Mouse (Mus musculus): ENCODE measurements at regions not wholly inside any gene's neighbourhood (a gene's known extent, or its start where the extent isn't known, plus 50 kb on each side); places are given as distances from the start of the nearest gene placed in this dataset.

GRCm38 (mm10) chr10:124250004-124250403 lies 986.2 kb downstream of the Fam19a2 start:
- no peak overlapping the region for H3K4me3 ChIP-seq (ENCODE audit: low read depth, low read length)
- no peak overlapping the region for H3K27ac ChIP-seq (replicated peaks; ENCODE audit: low read depth, low read length)
- no peaks in the 10 kb centered on the region for H3K4me1 ChIP-seq (ENCODE audit: control insufficient read depth, insufficient read depth, low read length)
- no peak for DNase-seq (ENCODE audit: low spot score)
- no peaks in the 10 kb centered on the region for H3K27me3 ChIP-seq (ENCODE audit: control insufficient read depth, insufficient read depth, low read length)
- 80% methylated on average over 4 of the region's 4 CpGs for WGBS
- ATAC-seq (ENCODE audit: insufficient number of reproducible peaks, low FRiP score, low TSS enrichment, low read depth): no peak
- H3K4me2 ChIP-seq (ENCODE audit: low read depth, severe bottlenecking): no peak overlapping the region
- no peaks in the 10 kb centered on the region for H3K36me3 ChIP-seq (ENCODE audit: control insufficient read depth, insufficient read depth, low read length)
- no peak overlapping the region for H3K9ac ChIP-seq (ENCODE audit: low read length)
- no peaks in the 10 kb centered on the region for H3K9me3 ChIP-seq (ENCODE audit: control insufficient read depth, low read length)

- DNase-seq (ENCODE audit: low spot score): peak; percentile 31
- H3K27ac ChIP-seq (replicated peaks; ENCODE audit: low read depth, low read length): no peak overlapping the region
- H3K9me3 ChIP-seq (ENCODE audit: control insufficient read depth, low read length): no peaks in the 10 kb centered on the region
- H3K4me2 ChIP-seq (ENCODE audit: low read depth, severe bottlenecking): peak overlapping the region; percentile 10; the same call in 1 of the 2 replicates
- no peaks in the 10 kb centered on the region for H3K4me1 ChIP-seq (ENCODE audit: control insufficient read depth, insufficient read depth, low read length)
- H3K4me3 ChIP-seq (ENCODE audit: low read depth, low read length): no peak overlapping the region
- no peak overlapping the region for H3K9ac ChIP-seq (ENCODE audit: low read length)
- 67% methylated on average over 18 of the region's 18 CpGs for WGBS
- ATAC-seq (ENCODE audit: insufficient number of reproducible peaks, low FRiP score, low TSS enrichment, low read depth): no peak
- H3K27me3 ChIP-seq (ENCODE audit: control insufficient read depth, insufficient read depth, low read length): no peaks in the 10 kb centered on the region
- no peaks in the 10 kb centered on the region for H3K36me3 ChIP-seq (ENCODE audit: control insufficient read depth, insufficient read depth, low read length)
These were observed 1024.7 kb downstream of the Fam19a2 start for GRCm38 (mm10) chr10:124288301-124288995.

GRCm38 (mm10) chr10:124297198-124297677 lies 1033.4 kb downstream of the Fam19a2 start:
- H3K9me3 ChIP-seq (ENCODE audit: control insufficient read depth, low read length): no peaks in the 10 kb centered on the region
- no peak overlapping the region for H3K4me3 ChIP-seq (ENCODE audit: low read depth, low read length)
- H3K27me3 ChIP-seq (ENCODE audit: control insufficient read depth, insufficient read depth, low read length): no peaks in the 10 kb centered on the region
- no peak overlapping the region for H3K9ac ChIP-seq (ENCODE audit: low read length)
- H3K27ac ChIP-seq (replicated peaks; ENCODE audit: low read depth, low read length): no peak overlapping the region
- 92% methylated on average over 2 of the region's 2 CpGs for WGBS
- no peaks in the 10 kb centered on the region for H3K36me3 ChIP-seq (ENCODE audit: control insufficient read depth, insufficient read depth, low read length)
- ATAC-seq (ENCODE audit: insufficient number of reproducible peaks, low FRiP score, low TSS enrichment, low read depth): no peak
- no peak for DNase-seq (ENCODE audit: low spot score)
- no peak overlapping the region for H3K4me2 ChIP-seq (ENCODE audit: low read depth, severe bottlenecking)
- H3K4me1 ChIP-seq (ENCODE audit: control insufficient read depth, insufficient read depth, low read length): no peaks in the 10 kb centered on the region

- 81% methylated on average over 1 of the region's 1 CpGs for WGBS
- no peak for ATAC-seq (ENCODE audit: insufficient number of reproducible peaks, low FRiP score, low TSS enrichment, low read depth)
- Histone ChIP-seq H3K36me3 (ENCODE audit: control insufficient read depth, insufficient read depth, low read length) (no peaks in the 10 kb centered on the region), H3K27me3 (ENCODE audit: control insufficient read depth, insufficient read depth, low read length) (no peaks in the 10 kb centered on the region), H3K4me1 (ENCODE audit: control insufficient read depth, insufficient read depth, low read length) (no peaks in the 10 kb centered on the region), H3K4me2 (ENCODE audit: low read depth, severe bottlenecking) (no peak overlapping the region), H3K27ac (replicated peaks; ENCODE audit: low read depth, low read length) (no peak overlapping the region), H3K9me3 (ENCODE audit: control insufficient read depth, low read length) (no peaks in the 10 kb centered on the region), H3K4me3 (ENCODE audit: low read depth, low read length) (no peak overlapping the region), H3K9ac (ENCODE audit: low read length) (no peak overlapping the region)
- no peak for DNase-seq (ENCODE audit: low spot score)
These were observed 1040.9 kb downstream of the Fam19a2 start for GRCm38 (mm10) chr10:124304683-124305082.

- whole genome bisulfite sequencing: 86% methylated on average over 3 of the region's 3 CpGs
- ATAC-seq (ENCODE audit: insufficient number of reproducible peaks, low FRiP score, low TSS enrichment, low read depth) (no peak), DNase-seq (ENCODE audit: low spot score) (no peak)
- Histone ChIP-seq H3K9me3 (ENCODE audit: control insufficient read depth, low read length) (no peaks in the 10 kb centered on the region), H3K4me1 (ENCODE audit: control insufficient read depth, insufficient read depth, low read length) (no peaks in the 10 kb centered on the region), H3K9ac (ENCODE audit: low read length) (no peak overlapping the region), H3K4me2 (ENCODE audit: low read depth, severe bottlenecking) (no peak overlapping the region), H3K4me3 (ENCODE audit: low read depth, low read length) (no peak overlapping the region), H3K27me3 (ENCODE audit: control insufficient read depth, insufficient read depth, low read length) (no peaks in the 10 kb centered on the region), H3K36me3 (ENCODE audit: control insufficient read depth, insufficient read depth, low read length) (no peaks in the 10 kb centered on the region), H3K27ac (replicated peaks; ENCODE audit: low read depth, low read length) (no peak overlapping the region)
These were observed 1041.8 kb downstream of the Fam19a2 start for GRCm38 (mm10) chr10:124305644-124306043.

- Histone ChIP-seq H3K4me1 (ENCODE audit: control insufficient read depth, insufficient read depth, low read length) (no peaks in the 10 kb centered on the region), H3K36me3 (ENCODE audit: control insufficient read depth, insufficient read depth, low read length) (no peaks in the 10 kb centered on the region), H3K9me3 (ENCODE audit: control insufficient read depth, low read length) (no peaks in the 10 kb centered on the region), H3K27ac (replicated peaks; ENCODE audit: low read depth, low read length) (no peak overlapping the region), H3K4me3 (ENCODE audit: low read depth, low read length) (no peak overlapping the region), H3K4me2 (ENCODE audit: low read depth, severe bottlenecking) (no peak overlapping the region), H3K9ac (ENCODE audit: low read length) (no peak overlapping the region), H3K27me3 (ENCODE audit: control insufficient read depth, insufficient read depth, low read length) (no peaks in the 10 kb centered on the region)
- 32% methylated on average over 1 of the region's 1 CpGs for WGBS
- ATAC-seq (ENCODE audit: insufficient number of reproducible peaks, low FRiP score, low TSS enrichment, low read depth) (no peak), DNase-seq (ENCODE audit: low spot score) (no peak)
These were observed 1055.0 kb downstream of the Fam19a2 start for GRCm38 (mm10) chr10:124318761-124319160.

GRCm38 (mm10) chr10:124320191-124321110 lies 1056.7 kb downstream of the Fam19a2 start:
- Histone ChIP-seq H3K4me3 (ENCODE audit: low read depth, low read length) (no peak overlapping the region), H3K9ac (ENCODE audit: low read length) (no peak overlapping the region), H3K4me2 (ENCODE audit: low read depth, severe bottlenecking) (no peak overlapping the region), H3K4me1 (ENCODE audit: control insufficient read depth, insufficient read depth, low read length) (no peaks in the 10 kb centered on the region), H3K27ac (replicated peaks; ENCODE audit: low read depth, low read length) (no peak overlapping the region), H3K9me3 (ENCODE audit: control insufficient read depth, low read length) (no peaks in the 10 kb centered on the region), H3K36me3 (ENCODE audit: control insufficient read depth, insufficient read depth, low read length) (no peaks in the 10 kb centered on the region), H3K27me3 (ENCODE audit: control insufficient read depth, insufficient read depth, low read length) (no peaks in the 10 kb centered on the region)
- ATAC-seq (ENCODE audit: insufficient number of reproducible peaks, low FRiP score, low TSS enrichment, low read depth): peak; percentile 36; the same call in 1 of the 2 replicates
- DNase-seq (ENCODE audit: low spot score): no peak
- 63% methylated on average over 8 of the region's 8 CpGs for WGBS

- Histone ChIP-seq H3K27ac (replicated peaks; ENCODE audit: low read depth, low read length) (no peak overlapping the region), H3K4me3 (ENCODE audit: low read depth, low read length) (no peak overlapping the region), H3K27me3 (ENCODE audit: control insufficient read depth, insufficient read depth, low read length) (no peaks in the 10 kb centered on the region), H3K9ac (ENCODE audit: low read length) (no peak overlapping the region), H3K4me1 (ENCODE audit: control insufficient read depth, insufficient read depth, low read length) (no peaks in the 10 kb centered on the region), H3K36me3 (ENCODE audit: control insufficient read depth, insufficient read depth, low read length) (no peaks in the 10 kb centered on the region), H3K9me3 (ENCODE audit: control insufficient read depth, low read length) (no peaks in the 10 kb centered on the region), H3K4me2 (ENCODE audit: low read depth, severe bottlenecking) (no peak overlapping the region)
- no peak for DNase-seq (ENCODE audit: low spot score)
- ATAC-seq (ENCODE audit: insufficient number of reproducible peaks, low FRiP score, low TSS enrichment, low read depth): no peak
- 67% methylated on average over 1 of the region's 1 CpGs for WGBS
These were observed 1056.8 kb downstream of the Slc16a7 start for GRCm38 (mm10) chr10:124332491-124332890.

All from limb, embryonic 11.5 days (tissue).